ENCODE assay signal across 9 mouse cellular contexts in genomic region chr9:120098682-120099081, GRCm38 (mm10). TPM values are rescaled to one million over a fixed set of nuclear protein-coding genes. Genes with fewer than 3 reads are reported as not detected.
DNase-seq lines count a peak whose midpoint lies in the region; ATAC-seq and TF ChIP-seq lines count a peak whose summit lies in the region.
"Had no signal": no experiment of that assay in that cellular context is flagged by ENCODE, and none has a peak within 500 bp of the region (broad histone marks: within the 10 kb centered on the region; RNA-seq: fewer than 3 reads in every experiment).

No protein-coding gene starts in this region.

- TF ChIP-seq CTCF in brain, embryonic 14.5 days (IDR thresholded peaks at IDR 0.05; ENCODE audit: borderline replicate concordance, extremely low read depth, insufficient read depth, insufficient read length) = peak; percentile 81
- peak; percentile 90 for TF ChIP-seq CTCF in forebrain, postnatal 0 days (IDR thresholded peaks at IDR 0.05; ENCODE audit: low read depth)
- TF ChIP-seq CTCF in kidney, adult 2 months (conservative IDR thresholded peaks at IDR 0.05; ENCODE audit: insufficient read depth, insufficient read length, low read depth, low read length) = peak; percentile 86
- TF ChIP-seq CTCF in liver, adult 2 months (IDR thresholded peaks at IDR 0.05; ENCODE audit: low read depth, low read length) = peak; percentile 82

- ATAC-seq in cerebellum, adult (ENCODE audit: insufficient number of reproducible peaks, low FRiP score, low TSS enrichment) = peak; percentile 36; the same call in 1 of the 2 replicates
- peak; percentile 55 for ATAC-seq in CD4-positive, CD25-positive, alpha-beta regulatory T cell, adult 4 months
- peak; percentile 69; the same call in 1 of the 2 replicates for ATAC-seq in forebrain, postnatal 0 days

- no peak overlapping the region for H3K4me3 ChIP-seq in forebrain, postnatal 0 days (ENCODE audit: low read depth, low read length)
- H3K4me3 ChIP-seq in kidney, adult 2 months (ENCODE audit: insufficient read depth, low read depth, low read length) = no peak overlapping the region
- no peak overlapping the region for H3K4me3 ChIP-seq in liver, adult 2 months (ENCODE audit: insufficient read depth, low read depth, low read length)
- H3K4me3 ChIP-seq: liver, embryonic 15.5 days had no signal

- DNase-seq in cerebellum, adult 11-12 months = no peak
- DNase-seq in brain, embryonic 14.5 days (ENCODE audit: low read depth) = peak; percentile 74
- DNase-seq in forebrain, postnatal 0 days = peak; percentile 84
- DNase-seq in kidney, adult 2 months = peak; percentile 62
- peak; percentile 46 for DNase-seq in liver, adult 2 months (ENCODE audit: extremely low read depth, low read depth, low spot score)
- peak; percentile 56 for DNase-seq in retina, postnatal 7 days (ENCODE audit: low read depth, low spot score)

- no peak overlapping the region for H3K4me2 ChIP-seq in forebrain, postnatal 0 days (ENCODE audit: low read depth)
- H3K4me2 ChIP-seq: liver, embryonic 15.5 days had no signal

- no peaks in the 10 kb centered on the region; the same call in 1 of the 2 replicates for H3K27me3 ChIP-seq in forebrain, postnatal 0 days (ENCODE audit: insufficient read depth, low read length)
- H3K27me3 ChIP-seq in kidney, adult 2 months (replicated peaks; ENCODE audit: control insufficient read depth, insufficient read depth, low read length) = no peaks in the 10 kb centered on the region
- H3K27me3 ChIP-seq in liver, adult 2 months (ENCODE audit: control insufficient read depth, insufficient read depth, low read length) = no peaks in the 10 kb centered on the region
- H3K27me3 ChIP-seq: liver, embryonic 15.5 days had no signal

- TF ChIP-seq POLR2A in brain, embryonic 14.5 days (IDR thresholded peaks at IDR 0.05; ENCODE audit: borderline replicate concordance, extremely low read depth, insufficient read depth, insufficient read length, poor library complexity, severe bottlenecking) = no peak
- TF ChIP-seq POLR2A in kidney, adult 2 months (IDR thresholded peaks at IDR 0.05; ENCODE audit: low read depth, low read length) = no peak
- no peak for TF ChIP-seq POLR2A in liver, adult 2 months (IDR thresholded peaks at IDR 0.05; ENCODE audit: extremely low read depth, insufficient read depth, low read length)

- H3K9me3 ChIP-seq in forebrain, postnatal 0 days (ENCODE audit: low read length) = no peaks in the 10 kb centered on the region

- H3K9ac ChIP-seq in forebrain, postnatal 0 days = no peak overlapping the region
- no peak overlapping the region for H3K9ac ChIP-seq in liver, adult 2 months (ENCODE audit: low read depth, low read length)
- H3K9ac ChIP-seq: liver, embryonic 15.5 days had no signal

- no peak overlapping the region for H3K27ac ChIP-seq in forebrain, postnatal 0 days (ENCODE audit: low read depth, low read length)
- H3K27ac ChIP-seq in kidney, adult 2 months (ENCODE audit: insufficient read depth, low read depth, low read length) = no peak overlapping the region
- H3K27ac ChIP-seq in liver, adult 2 months (replicated peaks; ENCODE audit: insufficient read depth, low read depth, low read length) = no peak overlapping the region
- H3K27ac ChIP-seq: liver, embryonic 15.5 days had no signal

- WGBS in forebrain, postnatal 0 days = 20% methylated on average over 7 of the region's 7 CpGs
- WGBS in kidney, adult 2 months = 20% methylated on average over 7 of the region's 7 CpGs
- 18% methylated on average over 7 of the region's 7 CpGs for WGBS in liver, adult 2 months

- H3K4me1 ChIP-seq in forebrain, postnatal 0 days (ENCODE audit: insufficient read depth) = no peaks in the 10 kb centered on the region
- H3K4me1 ChIP-seq in kidney, adult 2 months (ENCODE audit: control insufficient read depth, insufficient read depth, low read length) = no peaks in the 10 kb centered on the region
- H3K4me1 ChIP-seq in liver, adult 2 months (ENCODE audit: control insufficient read depth, insufficient read depth, low read length) = no peaks in the 10 kb centered on the region
- H3K4me1 ChIP-seq: liver, embryonic 15.5 days had no signal

- no peaks in the 10 kb centered on the region for H3K79me2 ChIP-seq in liver, adult 2 months (ENCODE audit: control insufficient read depth, insufficient read depth, low read length)

- no peaks in the 10 kb centered on the region for H3K36me3 ChIP-seq in forebrain, postnatal 0 days (ENCODE audit: insufficient read depth)
- no peaks in the 10 kb centered on the region for H3K36me3 ChIP-seq in kidney, adult 2 months (ENCODE audit: control insufficient read depth, insufficient read depth, low read length)
- no peaks in the 10 kb centered on the region for H3K36me3 ChIP-seq in liver, adult 2 months (ENCODE audit: control insufficient read depth, insufficient read depth, low read length)
- H3K36me3 ChIP-seq: liver, embryonic 15.5 days had no signal

RNA-seq across cellular contexts. Expression of gene Ccr8, which starts 6.8 kb away (rescaled TPM):
- polyA plus RNA-seq in CD4-positive, CD25-positive, alpha-beta regulatory T cell, adult 4 months (2017; shearing (Covaris generic)) = 100 to 1,000 TPM in 1 of 2 experiments, 10 to 100 TPM in 1; 71.1 to 116 TPM
- 0.08 and 0.19 TPM in 2 replicates for polyA plus RNA-seq in brain, embryonic 14.5 days (2012; rRNA removed)
- not detected in 2 replicates for total RNA-seq in forebrain, postnatal 0 days (2014; rRNA removed)
- polyA plus RNA-seq in forebrain, postnatal 0 days (2015; fragmentation: Nextera tagmentation; extraction: Ambion mirVana) = not detected in 2 replicates
- 0.10 and 0.33 TPM in 2 replicates for polyA plus RNA-seq in kidney, adult 2 months (2012; rRNA removed)
- total RNA-seq in liver, adult 2 months (2014; rRNA removed) = not detected in 2 replicates
- polyA plus RNA-seq in liver, adult 2 months (2012; rRNA removed) = 0.07 TPM in 1 of 2 replicates, not detected in the other

RNA-seq across cellular contexts. Expression of gene Slc25a38, which starts 11.5 kb away (rescaled TPM):
- polyA plus RNA-seq in CD4-positive, CD25-positive, alpha-beta regulatory T cell, adult 4 months (2017; shearing (Covaris generic)) = 10 to 100 TPM; 21.0 to 24.3 TPM
- 29.0 and 30.3 TPM in 2 replicates for polyA plus RNA-seq in brain, embryonic 14.5 days (2012; rRNA removed)
- total RNA-seq in forebrain, postnatal 0 days (2014; rRNA removed) = 49.1 and 53.5 TPM in 2 replicates
- polyA plus RNA-seq in forebrain, postnatal 0 days (2015; fragmentation: Nextera tagmentation; extraction: Ambion mirVana) = 30.8 and 31.4 TPM in 2 replicates
- polyA plus RNA-seq in kidney, adult 2 months (2012; rRNA removed) = 49.6 and 52.0 TPM in 2 replicates
- 18.7 and 24.6 TPM in 2 replicates for total RNA-seq in liver, adult 2 months (2014; rRNA removed)
- polyA plus RNA-seq in liver, adult 2 months (2012; rRNA removed) = 39.3 and 44.2 TPM in 2 replicates

RNA-seq across cellular contexts. Expression of gene Rpsa, which starts 28.8 kb away (rescaled TPM):
- 1,000 to 10,000 TPM; 3,019 to 3,169 TPM for polyA plus RNA-seq in CD4-positive, CD25-positive, alpha-beta regulatory T cell, adult 4 months (2017; shearing (Covaris generic))
- polyA plus RNA-seq in brain, embryonic 14.5 days (2012; rRNA removed) = 1,952 and 2,264 TPM in 2 replicates
- total RNA-seq in forebrain, postnatal 0 days (2014; rRNA removed) = 2,026 and 2,688 TPM in 2 replicates
- polyA plus RNA-seq in forebrain, postnatal 0 days (2015; fragmentation: Nextera tagmentation; extraction: Ambion mirVana) = 949 and 1,184 TPM in 2 replicates
- 1,195 and 1,310 TPM in 2 replicates for polyA plus RNA-seq in kidney, adult 2 months (2012; rRNA removed)
- total RNA-seq in liver, adult 2 months (2014; rRNA removed) = 646 and 710 TPM in 2 replicates
- polyA plus RNA-seq in liver, adult 2 months (2012; rRNA removed) = 896 and 1,141 TPM in 2 replicates

RNA-seq across cellular contexts. Expression of gene Cx3cr1, which starts 29.0 kb away (rescaled TPM):
- under 1 TPM in 1 of 2 experiments, not detected in 1; 0.15 TPM for polyA plus RNA-seq in CD4-positive, CD25-positive, alpha-beta regulatory T cell, adult 4 months (2017; shearing (Covaris generic))
- 4.4 and 6.4 TPM in 2 replicates for polyA plus RNA-seq in brain, embryonic 14.5 days (2012; rRNA removed)
- 11.2 and 14.7 TPM in 2 replicates for total RNA-seq in forebrain, postnatal 0 days (2014; rRNA removed)
- polyA plus RNA-seq in forebrain, postnatal 0 days (2015; fragmentation: Nextera tagmentation; extraction: Ambion mirVana) = 5.1 and 10.6 TPM in 2 replicates
- 5.5 and 6.1 TPM in 2 replicates for polyA plus RNA-seq in kidney, adult 2 months (2012; rRNA removed)
- 0.09 and 0.40 TPM in 2 replicates for total RNA-seq in liver, adult 2 months (2014; rRNA removed)
- 0.27 and 0.39 TPM in 2 replicates for polyA plus RNA-seq in liver, adult 2 months (2012; rRNA removed)

RNA-seq across cellular contexts. Expression of gene Mobp, which starts 50.8 kb away (rescaled TPM):
- under 1 TPM in 1 of 2 experiments, not detected in 1; 0.12 TPM for polyA plus RNA-seq in CD4-positive, CD25-positive, alpha-beta regulatory T cell, adult 4 months (2017; shearing (Covaris generic))
- polyA plus RNA-seq in brain, embryonic 14.5 days (2012; rRNA removed) = 0.08 and 0.35 TPM in 2 replicates
- 0.08 TPM in 1 of 2 replicates, not detected in the other for total RNA-seq in forebrain, postnatal 0 days (2014; rRNA removed)
- polyA plus RNA-seq in forebrain, postnatal 0 days (2015; fragmentation: Nextera tagmentation; extraction: Ambion mirVana) = 0.18 TPM in 1 of 2 replicates, not detected in the other
- polyA plus RNA-seq in kidney, adult 2 months (2012; rRNA removed) = not detected in 2 replicates
- 0.13 TPM in 1 of 2 replicates, not detected in the other for total RNA-seq in liver, adult 2 months (2014; rRNA removed)
- not detected in 2 replicates for polyA plus RNA-seq in liver, adult 2 months (2012; rRNA removed)
- polyA plus RNA-seq: liver, embryonic 15.5 days had no signal

Comparison
In these comparisons a context has a peak if more than half of its experiments do, and no peak if none do; other contexts are left out.
1. RNA of gene Ccr8, which starts 6.8 kb away (polyA plus RNA-seq): 71.1 to 116 TPM in CD4-positive, CD25-positive, alpha-beta regulatory T cell, adult 4 months; 0.10 to 0.33 TPM in kidney, adult 2 months, not detected in forebrain, postnatal 0 days, 0.08 to 0.19 TPM in brain, embryonic 14.5 days and 0.07 TPM in liver, adult 2 months; every median in the first group is over 10 times any median in the second.
2. Peak in every context shown above with its lines, with median percentiles within 50 percentile points of each other: ATAC-seq and CTCF ChIP-seq.